Mouse (Mus musculus): ENCODE measurements around the gene Fhdc1.
A peak's percentile ranks its signal among the peaks of the same experiment; 100 is the strongest.

Gene Fhdc1

GRCm38 (mm10) chr3:84474398-84474797 lies 5.8 kb downstream of the Fhdc1 start:
- DNase-seq (ENCODE audit: low spot score), result no peak

- no peak for DNase-seq (ENCODE audit: low spot score)
Measured at GRCm38 (mm10) chr3:84472955-84473354, 7.3 kb downstream of the Fhdc1 start.

- no peak for DNase-seq (ENCODE audit: low spot score)
Measured at GRCm38 (mm10) chr3:84472527-84472926, 7.7 kb downstream of the Fhdc1 start.

DNA sequence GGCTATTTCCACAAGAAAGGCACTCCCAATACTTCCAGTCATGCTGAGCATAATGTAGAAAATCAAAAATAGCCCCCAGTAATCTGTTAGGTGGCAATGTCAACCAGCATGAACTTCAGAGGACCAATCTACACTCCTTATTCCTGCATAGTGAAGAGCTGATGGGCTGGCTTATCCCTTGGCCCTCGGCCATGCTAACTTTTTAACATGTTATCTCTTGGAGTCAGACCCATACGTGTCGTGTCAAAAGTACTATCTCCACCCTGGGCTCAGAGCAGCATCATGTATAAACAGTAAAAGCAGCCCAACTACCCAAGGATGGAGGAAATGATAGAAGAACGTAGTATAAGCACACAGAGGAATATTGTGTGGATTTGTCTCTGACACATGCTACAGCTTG lies 9.1 kb downstream of the Fhdc1 start:
- no peak for DNase-seq (ENCODE audit: low spot score)

DNA sequence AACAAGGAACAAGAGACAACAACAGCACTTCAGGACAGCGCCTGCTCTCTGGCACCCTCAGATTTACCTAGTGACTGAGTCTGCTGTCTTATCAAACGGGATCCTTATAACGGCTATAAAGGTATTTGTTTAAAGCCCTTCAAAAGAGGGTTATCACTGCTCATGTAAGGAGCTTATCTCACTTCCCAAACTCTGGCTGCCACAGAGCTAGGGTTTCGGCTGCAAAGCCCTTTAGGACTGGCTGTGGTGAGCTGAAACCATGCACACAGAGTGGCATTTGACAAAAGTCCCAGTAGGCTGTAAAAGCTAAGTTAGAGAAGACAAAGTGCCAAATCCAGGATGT lies 12.1 kb downstream of the Fhdc1 start:
- DNase-seq (ENCODE audit: low spot score), result no peak

- DNase-seq (ENCODE audit: low spot score), result no peak
Measured at GRCm38 (mm10) chr3:84467419-84468110, 12.7 kb downstream of the Fhdc1 start.

GRCm38 (mm10) chr3:84465822-84466500 lies 14.3 kb downstream of the Fhdc1 start:
- no peak for DNase-seq (ENCODE audit: low spot score)

DNA sequence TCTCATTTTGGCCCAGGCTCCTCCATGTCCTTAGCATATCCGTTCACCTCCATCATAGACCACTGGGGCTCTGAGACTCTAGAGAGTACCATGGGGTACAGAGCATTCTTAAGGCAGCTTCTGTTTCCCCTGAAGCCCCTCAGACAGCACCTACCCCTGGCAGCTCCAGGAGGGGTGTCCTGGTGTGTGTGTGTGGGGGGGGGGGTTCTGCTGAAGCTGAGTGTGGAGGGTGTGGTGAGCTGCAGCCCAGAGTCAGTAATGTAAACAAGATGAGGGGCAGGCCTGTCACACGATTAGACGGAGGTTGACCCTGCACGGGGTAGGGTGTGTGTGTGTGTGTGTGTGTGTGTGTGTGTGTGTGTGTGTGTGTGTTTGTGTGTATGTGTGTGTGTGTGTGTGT lies 18.5 kb downstream of the Fhdc1 start:
- DNase-seq (ENCODE audit: low spot score), result no peak

DNA sequence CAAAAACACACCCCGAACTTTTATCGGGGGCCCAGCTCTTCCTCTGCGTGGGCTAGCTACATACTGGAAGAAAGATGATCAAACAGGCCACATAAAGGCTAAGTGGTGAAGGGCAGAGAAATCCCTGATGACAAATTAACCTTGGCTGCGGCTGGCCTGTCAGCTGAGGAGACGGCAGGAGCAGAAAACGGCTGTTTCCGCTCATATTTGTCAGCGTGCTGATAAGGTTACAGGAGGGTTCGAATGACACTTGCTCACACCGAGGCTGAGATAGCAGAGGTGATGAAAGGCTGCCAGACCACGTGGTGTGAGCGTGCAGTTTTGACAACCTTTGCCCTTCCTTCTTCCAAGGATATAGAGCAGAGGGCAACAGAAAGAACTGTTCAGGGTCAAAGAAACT lies 19.3 kb downstream of the Fhdc1 start:
- no peak for DNase-seq (ENCODE audit: low spot score)

GRCm38 (mm10) chr3:84460499-84460898 lies 19.7 kb downstream of the Fhdc1 start:
- DNase-seq (ENCODE audit: low spot score), result no peak

DNA sequence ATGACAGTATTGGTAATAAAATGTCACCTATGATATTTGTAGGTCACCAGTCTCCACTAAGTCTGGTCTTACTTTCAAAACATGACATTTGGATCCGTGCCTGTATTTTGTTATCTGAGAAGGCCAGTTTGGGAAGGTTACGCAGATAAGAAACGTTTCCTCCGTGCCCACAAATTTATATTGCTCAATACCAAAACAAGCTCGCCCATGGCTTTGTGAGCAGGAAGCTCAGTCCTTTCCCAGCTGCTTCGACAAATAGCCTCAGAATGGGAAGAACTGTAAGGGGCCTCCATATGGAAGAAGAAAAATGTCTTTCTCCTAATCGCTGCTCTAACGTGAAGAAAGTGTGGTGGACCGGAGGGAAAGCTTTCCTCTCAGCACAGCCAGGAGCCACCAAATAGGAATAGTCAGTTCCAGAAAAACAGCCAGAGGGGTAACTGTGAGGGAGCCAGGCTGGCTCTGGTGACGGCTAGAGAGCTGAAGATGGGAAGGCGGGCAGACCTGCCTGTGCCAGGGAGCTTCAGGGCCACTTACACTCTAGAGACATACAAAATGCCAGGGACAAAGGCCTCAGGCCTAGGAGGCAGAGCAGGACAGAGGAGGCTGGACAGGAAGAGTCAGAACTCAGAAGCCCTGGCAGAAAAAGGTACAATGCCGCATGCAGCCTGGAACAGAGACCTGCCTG lies 24.4 kb downstream of the Fhdc1 start:
- DNase-seq (ENCODE audit: low spot score), result no peak

GRCm38 (mm10) chr3:84450651-84451050 lies 29.6 kb downstream of the Fhdc1 start:
- DNase-seq (ENCODE audit: low spot score), result no peak

DNA sequence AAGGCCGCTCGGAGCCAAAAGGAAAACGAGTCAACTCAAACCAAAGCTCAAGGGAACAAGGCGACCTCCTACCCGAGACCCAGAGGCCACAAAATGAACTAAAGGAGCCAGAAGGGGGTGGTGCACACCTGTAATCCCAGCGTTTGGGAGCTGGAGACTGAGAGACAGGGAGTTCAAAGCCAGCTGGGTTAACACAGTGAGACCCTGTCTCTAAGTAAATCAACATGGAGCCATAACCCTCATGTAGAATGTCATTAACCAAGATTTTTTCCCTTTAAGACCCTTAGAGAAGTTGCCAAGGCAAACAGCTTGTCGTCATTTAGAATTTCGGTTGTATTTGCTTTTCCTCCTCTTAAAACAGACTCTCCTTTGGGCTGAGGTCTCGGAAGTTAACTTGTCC lies 31.2 kb downstream of the Fhdc1 start:
- no peak for DNase-seq (ENCODE audit: low spot score)

- DNase-seq (ENCODE audit: low spot score), result no peak
Measured at GRCm38 (mm10) chr3:84447803-84448202, 32.4 kb downstream of the Fhdc1 start.

- no peak for DNase-seq (ENCODE audit: low spot score)
Measured at GRCm38 (mm10) chr3:84445838-84446237, 34.4 kb downstream of the Fhdc1 start.

DNA sequence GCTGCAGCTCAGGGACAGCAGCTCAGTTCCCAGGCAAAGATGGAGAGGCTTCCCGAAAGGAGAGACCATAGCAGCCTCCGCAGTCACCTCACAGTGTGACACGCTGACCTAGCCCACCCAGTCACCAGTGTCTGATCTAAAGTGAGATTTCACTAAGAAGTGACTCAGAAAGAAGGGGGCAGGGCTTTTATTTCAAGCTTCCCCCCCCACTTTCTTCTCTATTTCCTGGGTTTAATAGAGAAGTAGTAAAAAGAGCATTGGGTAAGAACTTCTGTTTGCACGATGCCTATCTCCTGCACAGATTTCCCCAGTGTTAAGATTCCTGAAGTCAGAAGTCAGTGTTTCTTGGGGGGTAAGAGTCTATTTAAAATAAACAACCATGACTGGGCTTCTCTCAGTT lies 37.3 kb downstream of the Fhdc1 start:
- no peak for DNase-seq (ENCODE audit: low spot score)

DNA sequence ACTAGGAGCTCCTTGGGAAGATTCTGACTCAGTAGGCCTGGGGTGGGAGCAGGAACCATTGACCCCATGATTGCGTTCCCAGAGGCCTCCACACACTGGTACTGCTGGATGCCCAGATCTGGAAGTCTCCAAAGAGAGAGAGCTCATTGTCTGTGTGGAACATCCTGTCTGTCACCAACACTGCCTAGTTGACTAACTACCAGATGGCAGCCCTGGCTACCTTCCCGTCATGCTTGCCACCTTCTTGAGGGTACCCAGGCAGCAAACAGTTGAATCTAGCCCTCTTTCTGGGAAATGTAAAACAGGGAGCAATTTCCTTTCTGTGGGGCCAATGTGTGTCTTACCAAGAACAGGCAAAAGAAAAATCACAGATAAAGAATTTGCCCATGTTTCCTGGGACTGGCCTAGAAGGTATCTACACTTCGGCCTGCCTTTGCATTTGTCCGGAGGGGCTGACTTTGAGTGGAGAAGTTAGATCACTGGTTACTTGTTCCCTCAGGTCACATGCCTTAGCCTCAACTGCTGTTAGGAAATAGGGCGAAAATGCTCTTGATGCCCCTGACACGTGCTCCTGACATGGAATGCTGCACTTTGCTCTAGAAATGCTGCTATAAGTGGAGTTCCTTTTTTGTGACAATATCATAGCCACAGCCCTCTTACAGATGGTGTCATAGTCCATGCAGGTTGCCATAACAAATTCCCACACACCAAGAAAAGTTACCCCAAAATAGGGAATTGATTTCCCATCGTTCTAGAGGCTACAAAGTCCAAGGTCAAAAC lies 40.6 kb downstream of the Fhdc1 start:
- DNase-seq (ENCODE audit: low spot score), result peak; percentile 51

GRCm38 (mm10) chr3:84438840-84439239 lies 41.4 kb downstream of the Fhdc1 start:
- no peak for DNase-seq (ENCODE audit: low spot score)

- DNase-seq (ENCODE audit: low spot score), result peak; percentile 43
Measured at GRCm38 (mm10) chr3:84438118-84438517, 42.1 kb downstream of the Fhdc1 start.

GRCm38 (mm10) chr3:84436947-84437346 lies 43.3 kb downstream of the Fhdc1 start:
- no peak for DNase-seq (ENCODE audit: low spot score)

DNA sequence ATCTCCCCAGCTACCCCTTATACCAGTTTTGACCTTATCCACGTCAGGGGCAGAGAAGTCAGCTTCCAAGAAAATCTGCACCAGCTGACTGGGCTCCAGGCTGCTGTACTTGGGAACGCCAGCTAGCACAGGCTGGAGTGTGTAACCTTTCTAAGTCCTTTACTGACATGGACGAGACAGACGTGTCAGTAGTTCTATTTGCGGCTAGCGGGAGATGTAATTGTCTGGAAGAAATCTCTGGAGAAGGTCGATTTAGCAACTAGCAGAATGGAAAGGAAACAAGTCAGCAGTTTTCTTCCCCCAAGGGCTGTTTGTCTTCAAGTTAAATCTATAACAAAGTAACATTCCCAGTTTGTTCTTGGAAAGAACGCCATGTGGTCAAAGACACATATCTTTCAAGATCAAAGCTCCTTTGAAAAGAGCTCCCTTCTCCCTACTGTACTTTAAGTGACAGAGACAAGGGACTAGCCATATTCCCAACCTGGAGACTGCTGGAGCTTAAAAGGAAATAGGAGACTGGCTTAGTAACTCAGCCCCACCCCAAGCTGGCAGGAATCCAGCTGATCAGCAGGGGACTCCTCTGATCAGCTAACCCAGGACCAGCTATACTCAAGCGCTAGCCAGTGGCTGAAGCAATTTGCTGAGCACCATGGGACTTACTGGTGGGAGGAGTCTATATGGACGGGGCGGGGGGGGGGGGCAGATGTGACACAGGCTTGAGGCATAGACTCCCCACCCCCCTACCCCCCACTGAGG lies 44.8 kb downstream of the Fhdc1 start:
- no peak for DNase-seq (ENCODE audit: low spot score)

Data from left cerebral cortex, adult 11 months (tissue).